Mouse (Mus musculus) olfactory bulb, adult 2 months (tissue): ENCODE measurements around the gene Vars.

ENCODE experiments used
- CTCF ChIP-seq: fragments of 200-500 bp; IDR thresholded peaks from 2 replicates; pipeline ENCODE4 v1.5.1; 2012; ENCODE audit warnings: low read depth, mild to moderate bottlenecking, low read length, moderate library complexity; ENCODE audit not compliant: insufficient read depth
- POLR2A ChIP-seq: fragments of 200-500 bp; IDR thresholded peaks from 2 replicates; pipeline ENCODE4 v1.6.1; 2012; ENCODE audit warnings: mild to moderate bottlenecking, low read depth, low read length, moderate library complexity; ENCODE audit not compliant: insufficient read depth

GRCm38 (mm10) chr17:35064378-35064877 is 63.6 kb downstream of the Vars start:
- TF ChIP-seq CTCF, result no peak
- TF ChIP-seq POLR2A, result no peak
